Mouse (Mus musculus) kidney, embryonic 15.5 days (tissue): ENCODE data around the gene Trappc2l. TPM values are rescaled to one million over a fixed set of nuclear protein-coding genes. Genes with fewer than 3 reads are reported as not detected.
A peak's percentile ranks its signal among the peaks of the same experiment; 100 is the strongest.
"Not testable (repeated sequence)": the region's sequence is repeated elsewhere in the genome, so short reads cannot be mapped to it uniquely, and the experiment has no call there.

Experiments used
- ATAC-seq: fragments of 200-750 bp; cut with Nextera tagmentation; replicated peaks from 2 replicates; pipeline ENCODE4 v1.8.0; 2017; ENCODE audit warnings: moderate TSS enrichment; ENCODE audit not compliant: low FRiP score
- H3K27ac ChIP-seq: fragments of 300-500 bp; sonication (generic); 2 replicates; pipeline ENCODE4 v1.5.1; 2015; ENCODE audit warnings: mild to moderate bottlenecking, inconsistent platforms
- H3K27me3 ChIP-seq: fragments of 300-500 bp; sonication (generic); 2 replicates; pipeline ENCODE4 v1.6.1; 2015; ENCODE audit warnings: inconsistent platforms
- H3K36me3 ChIP-seq: fragments of 300-500 bp; sonication (generic); 2 replicates; pipeline ENCODE4 v1.6.1; 2015; ENCODE audit warnings: inconsistent platforms
- H3K4me1 ChIP-seq: fragments of 300-500 bp; sonication (generic); 2 replicates; pipeline ENCODE4 v1.6.1; 2015; ENCODE audit warnings: inconsistent platforms
- H3K4me2 ChIP-seq: fragments of 300-500 bp; sonication (generic); 2 replicates; pipeline ENCODE4 v1.6.1; 2015; ENCODE audit warnings: moderate library complexity, mild to moderate bottlenecking, inconsistent platforms
- H3K4me3 ChIP-seq: fragments of 300-500 bp; sonication (generic); replicated peaks from 2 replicates; pipeline ENCODE4 v1.5.1; 2015; ENCODE audit warnings: mild to moderate bottlenecking, inconsistent platforms
- H3K9ac ChIP-seq: fragments of 300-500 bp; sonication (generic); 2 replicates; pipeline ENCODE4 v1.6.1; 2015; ENCODE audit warnings: mild to moderate bottlenecking, inconsistent platforms
- H3K9me3 ChIP-seq: fragments of 300-500 bp; sonication (generic); replicated peaks from 2 replicates; pipeline ENCODE4 v1.6.1; 2016; ENCODE audit warnings: inconsistent platforms
- WGBS: fragments of 180-500 bp; shearing (Covaris S2); methylation state at CpG from one replicate; pipeline ENCODE4 v1.1.7; 2015; ENCODE audit warnings: mixed read lengths; 5-methylcytosine and 5-hydroxymethylcytosine counted together
- polyA plus RNA-seq: library from polyadenylated mRNA; unstranded; fragments of >200 nt; fragmentation: Nextera tagmentation; extraction: Ambion mirVana; gene quantifications from 2 replicates; pipeline ENCODE4 v1.2.1, GENCODE M21; 2015

Gene Trappc2l
- polyA plus RNA-seq, 1 experiment from 2014 or later: 54.8 TPM

GRCm38 (mm10) chr8:122573176-122573575 is 38.3 kb upstream of the Trappc2l start:
- H3K36me3 ChIP-seq: peaks cover 54% of the 10 kb centered on the region
- not testable (repeated sequence) for H3K9ac ChIP-seq, H3K4me2 ChIP-seq, H3K27me3 ChIP-seq, H3K9me3 ChIP-seq, ATAC-seq, H3K4me3 ChIP-seq
- H3K27ac ChIP-seq: peak overlapping the region; percentile 10; the same call in 1 of the 2 replicates
- 49% methylated on average over 4 of the region's 4 CpGs for WGBS
- H3K4me1 ChIP-seq: peaks cover 66% of the 10 kb centered on the region

- Histone ChIP-seq H3K4me3 (no peak overlapping the region), H3K4me1 (peaks cover 66% of the 10 kb centered on the region), H3K9ac (no peak overlapping the region), H3K36me3 (peaks cover 54% of the 10 kb centered on the region), H3K4me2 (no peak overlapping the region), H3K9me3 (no peaks in the 10 kb centered on the region), H3K27me3 (no peaks in the 10 kb centered on the region), H3K27ac (peak overlapping the region; percentile 67; the same call in 1 of the 2 replicates)
- no peak for ATAC-seq
- 54% methylated on average over 9 of the region's 9 CpGs for WGBS
Observed at GRCm38 (mm10) chr8:122573577-122573976, 37.9 kb upstream of the Trappc2l start.

- Histone ChIP-seq H3K27ac (peak overlapping the region; percentile 67), H3K36me3 (peaks cover 52% of the 10 kb centered on the region), H3K9ac (no peak overlapping the region), H3K9me3 (no peaks in the 10 kb centered on the region), H3K27me3 (no peaks in the 10 kb centered on the region), H3K4me1 (peaks cover 66% of the 10 kb centered on the region), H3K4me2 (peak overlapping the region; percentile 89; the same call in 1 of the 2 replicates), H3K4me3 (no peak overlapping the region)
- no peak for ATAC-seq
- WGBS: 27% methylated on average over 3 of the region's 3 CpGs
Observed at GRCm38 (mm10) chr8:122574264-122574663, 37.2 kb upstream of the Trappc2l start.

- Histone ChIP-seq H3K36me3 (peaks cover 47% of the 10 kb centered on the region), H3K9me3 (no peaks in the 10 kb centered on the region), H3K4me3 (peak overlapping the region; percentile 83), H3K27me3 (no peaks in the 10 kb centered on the region), H3K9ac (no peak overlapping the region), H3K27ac (peak overlapping the region; percentile 67), H3K4me2 (peak overlapping the region; percentile 89), H3K4me1 (peaks cover 66% of the 10 kb centered on the region)
- ATAC-seq: no peak
- 41% methylated on average over 10 of the region's 10 CpGs for WGBS
Observed at GRCm38 (mm10) chr8:122574667-122575251, 36.7 kb upstream of the Trappc2l start.

GRCm38 (mm10) chr8:122575286-122575685 is 36.2 kb upstream of the Trappc2l start:
- ATAC-seq: no peak
- H3K27ac ChIP-seq: peak overlapping the region; percentile 67
- H3K27me3 ChIP-seq: no peaks in the 10 kb centered on the region
- no peak overlapping the region for H3K9ac ChIP-seq
- H3K36me3 ChIP-seq: peaks cover 42% of the 10 kb centered on the region
- H3K4me3 ChIP-seq: peak overlapping the region; percentile 83
- WGBS: 43% methylated on average over 8 of the region's 8 CpGs
- H3K4me2 ChIP-seq: peak overlapping the region; percentile 89
- peaks cover 67% of the 10 kb centered on the region for H3K4me1 ChIP-seq
- no peaks in the 10 kb centered on the region for H3K9me3 ChIP-seq

- peak; percentile 7 for ATAC-seq
- Histone ChIP-seq H3K36me3 (peaks cover 35% of the 10 kb centered on the region), H3K27me3 (no peaks in the 10 kb centered on the region), H3K4me2 (peak overlapping the region; percentile 89), H3K9me3 (no peaks in the 10 kb centered on the region), H3K9ac (peak overlapping the region; percentile 73), H3K4me1 (peaks cover 69% of the 10 kb centered on the region), H3K4me3 (peak overlapping the region; percentile 83), H3K27ac (peak overlapping the region; percentile 87)
- whole genome bisulfite sequencing: 18% methylated on average over 21 of the region's 21 CpGs
Observed at GRCm38 (mm10) chr8:122575735-122576647, 35.4 kb upstream of the Trappc2l start.

- Histone ChIP-seq H3K4me3 (peak within 1 kb of the TSS; percentile 83), H3K9me3 (no peaks in the 10 kb centered on the region), H3K27me3 (no peaks in the 10 kb centered on the region), H3K9ac (peak within 1 kb of the TSS; percentile 73), H3K27ac (peak within 1 kb of the TSS; percentile 87), H3K4me2 (peak within 1 kb of the TSS; percentile 89), H3K36me3 (peaks cover 29% of the 10 kb centered on the region), H3K4me1 (peaks cover 69% of the 10 kb centered on the region)
- peak; percentile 87 for ATAC-seq
- under 1% methylated on average over 39 of the region's 39 CpGs for WGBS
Observed at GRCm38 (mm10) chr8:122576648-122577022, 34.8 kb upstream of the Trappc2l start, which contains the start of gene Aprt. Gene Aprt (minus strand): TSS chr8:122576909.

GRCm38 (mm10) chr8:122577116-122577515 is 34.3 kb upstream of the Trappc2l start:
- WGBS: 23% methylated on average over 10 of the region's 10 CpGs
- ATAC-seq: peak; percentile 45
- H3K4me3 ChIP-seq: peak overlapping the region; percentile 83
- H3K27ac ChIP-seq: peak overlapping the region; percentile 87
- peaks cover 69% of the 10 kb centered on the region for H3K4me1 ChIP-seq
- H3K4me2 ChIP-seq: peak overlapping the region; percentile 89
- H3K36me3 ChIP-seq: peaks cover 24% of the 10 kb centered on the region
- no peaks in the 10 kb centered on the region for H3K9me3 ChIP-seq
- 0 out of 2 replicates have a peak overlapping the region, but pooled peaks have one; percentile 73 for H3K9ac ChIP-seq
- no peaks in the 10 kb centered on the region for H3K27me3 ChIP-seq

- H3K4me2 ChIP-seq: 0 out of 2 replicates have a peak overlapping the region, but pooled peaks have one; percentile 7
- H3K36me3 ChIP-seq: peaks cover 4% of the 10 kb centered on the region
- ATAC-seq: no peak
- no peaks in the 10 kb centered on the region for H3K27me3 ChIP-seq
- no peak overlapping the region for H3K9ac ChIP-seq
- WGBS: 26% methylated on average over 7 of the region's 7 CpGs
- peak overlapping the region; percentile 32 for H3K27ac ChIP-seq
- H3K9me3 ChIP-seq: no peaks in the 10 kb centered on the region
- H3K4me1 ChIP-seq: peaks cover 65% of the 10 kb centered on the region
- no peak overlapping the region for H3K4me3 ChIP-seq
Observed at GRCm38 (mm10) chr8:122579196-122579595, 32.2 kb upstream of the Trappc2l start.

- H3K4me3 ChIP-seq: no peak overlapping the region
- no peaks in the 10 kb centered on the region for H3K36me3 ChIP-seq
- H3K4me1 ChIP-seq: peaks cover 60% of the 10 kb centered on the region
- H3K27me3 ChIP-seq: no peaks in the 10 kb centered on the region
- no peak overlapping the region for H3K9ac ChIP-seq
- 51% methylated on average over 15 of the region's 15 CpGs for WGBS
- no peak for ATAC-seq
- no peak overlapping the region for H3K27ac ChIP-seq
- no peak overlapping the region for H3K4me2 ChIP-seq
- no peaks in the 10 kb centered on the region for H3K9me3 ChIP-seq
Observed at GRCm38 (mm10) chr8:122580926-122581325, 30.5 kb upstream of the Trappc2l start.

- H3K4me1 ChIP-seq: peaks cover 35% of the 10 kb centered on the region
- H3K9me3 ChIP-seq: no peaks in the 10 kb centered on the region
- no peak overlapping the region for H3K9ac ChIP-seq
- no peak overlapping the region for H3K27ac ChIP-seq
- no peak overlapping the region for H3K4me3 ChIP-seq
- H3K27me3 ChIP-seq: no peaks in the 10 kb centered on the region
- no peak overlapping the region for H3K4me2 ChIP-seq
- no peak for ATAC-seq
- WGBS: 83% methylated on average over 9 of the region's 9 CpGs
- H3K36me3 ChIP-seq: no peaks in the 10 kb centered on the region
Observed at GRCm38 (mm10) chr8:122584981-122585380, 26.5 kb upstream of the Trappc2l start.

GRCm38 (mm10) chr8:122585411-122585891 is 26.0 kb upstream of the Trappc2l start:
- Histone ChIP-seq H3K27ac (no peak overlapping the region), H3K27me3 (no peaks in the 10 kb centered on the region), H3K4me3 (no peak overlapping the region), H3K36me3 (no peaks in the 10 kb centered on the region), H3K4me1 (peaks cover 31% of the 10 kb centered on the region), H3K9ac (no peak overlapping the region), H3K4me2 (no peak overlapping the region), H3K9me3 (no peaks in the 10 kb centered on the region)
- no peak; the same call in 1 of the 2 replicates for ATAC-seq
- WGBS: 33% methylated on average over 14 of the region's 14 CpGs
